Mouse (Mus musculus): ENCODE measurements around the gene Col26a1.

- no peak for TF ChIP-seq POLR2A (IDR thresholded peaks at IDR 0.05; ENCODE audit: insufficient read length, low read depth)
- no peak for TF ChIP-seq MYOD1 (IDR thresholded peaks at IDR 0.05; ENCODE audit: control insufficient read depth in 1 of 3, insufficient read length in 2 of 3, low read depth in 2 of 3)
- no peak for TF ChIP-seq E2F4 (IDR thresholded peaks at IDR 0.05; ENCODE audit: insufficient read depth)
- TF ChIP-seq USF1 (IDR thresholded peaks at IDR 0.05; ENCODE audit: low read depth), result no peak
- no peak for TF ChIP-seq POLR2AphosphoS2 (IDR thresholded peaks at IDR 0.05; ENCODE audit: insufficient read length, low read depth)
- no peak for TF ChIP-seq TCF12 (IDR thresholded peaks at IDR 0.05; ENCODE audit: insufficient read depth, poor library complexity, severe bottlenecking)
- no peak for TF ChIP-seq MAX (IDR thresholded peaks at IDR 0.05; ENCODE audit: low read depth)
- no peak for TF ChIP-seq CEBPB (IDR thresholded peaks at IDR 0.05; ENCODE audit: insufficient read depth, poor library complexity, severe bottlenecking)
- TF ChIP-seq MYOG (IDR thresholded peaks at IDR 0.05; ENCODE audit: control insufficient read depth in 1 of 3, insufficient read depth in 1 of 3, insufficient read length in 2 of 3, low read depth in 2 of 3), result no peak
Observed at GRCm38 (mm10) chr5:136779946-136780345, 103.1 kb downstream of the Col26a1 start.

All from myocyte (in vitro differentiated cells).